In genomic region chr3:66746373-66747072, GRCm38 (mm10) we compare ENCODE assay signal across 12 mouse cellular contexts.
DNase-seq lines count a peak whose midpoint lies in the region; ATAC-seq lines count a peak whose summit lies in the region.
"Had no signal": no experiment of that assay in that cellular context is flagged by ENCODE, and none has a peak within 500 bp of the region (broad histone marks: within the 10 kb centered on the region; RNA-seq: fewer than 3 reads in every experiment).

No protein-coding gene starts in this region.

- H3K4me2 ChIP-seq in forebrain, embryonic 13.5 days, result peak overlapping the region; percentile 48
- H3K4me2 ChIP-seq in limb, embryonic 11.5 days (ENCODE audit: low read depth, severe bottlenecking), result peak overlapping the region; percentile 15

- no peaks in the 10 kb centered on the region for H3K36me3 ChIP-seq in forebrain, embryonic 13.5 days (ENCODE audit: poor library complexity, severe bottlenecking)
- no peaks in the 10 kb centered on the region for H3K36me3 ChIP-seq in limb, embryonic 11.5 days (ENCODE audit: control insufficient read depth, insufficient read depth, low read length)

- no peak overlapping the region for H3K27ac ChIP-seq in forebrain, embryonic 13.5 days
- H3K27ac ChIP-seq in limb, embryonic 11.5 days (replicated peaks; ENCODE audit: low read depth, low read length), result no peak overlapping the region
- H3K27ac ChIP-seq: left cerebral cortex, adult 2 months had no signal

- WGBS in forebrain, embryonic 13.5 days, result 8% methylated on average over 19 of the region's 19 CpGs
- 38% methylated on average over 19 of the region's 19 CpGs for WGBS in limb, embryonic 11.5 days

- H3K27me3 ChIP-seq in forebrain, embryonic 13.5 days, result peaks cover 88% of the 10 kb centered on the region
- no peaks in the 10 kb centered on the region for H3K27me3 ChIP-seq in limb, embryonic 11.5 days (ENCODE audit: control insufficient read depth, insufficient read depth, low read length)

- ATAC-seq in forebrain, embryonic 13.5 days, result peak; percentile 95
- no peak for ATAC-seq in limb, embryonic 11.5 days (ENCODE audit: insufficient number of reproducible peaks, low FRiP score, low TSS enrichment, low read depth)
- no peak for ATAC-seq in megakaryocyte-erythroid progenitor cell, adult 5-6 weeks (replicated peaks; ENCODE audit: low FRiP score, low TSS enrichment, poor library complexity, severe bottlenecking)

- H3K9ac ChIP-seq in forebrain, embryonic 13.5 days, result no peak overlapping the region
- H3K9ac ChIP-seq in limb, embryonic 11.5 days (ENCODE audit: low read length), result no peak overlapping the region

- no peak overlapping the region for H3K4me3 ChIP-seq in forebrain, embryonic 13.5 days
- H3K4me3 ChIP-seq in limb, embryonic 11.5 days (ENCODE audit: low read depth, low read length), result no peak overlapping the region
- H3K4me3 ChIP-seq: left cerebral cortex, adult 2 months had no signal

- peaks cover 17% of the 10 kb centered on the region for H3K4me1 ChIP-seq in forebrain, embryonic 13.5 days
- peaks cover 12% of the 10 kb centered on the region for H3K4me1 ChIP-seq in limb, embryonic 11.5 days (ENCODE audit: control insufficient read depth, insufficient read depth, low read length)

- DNase-seq in right cerebral cortex, postnatal 10 days (ENCODE audit: low spot score in 2 of 2), result peak; percentile 50 to 52
- no peak for DNase-seq in right cerebral cortex, postnatal 14 days
- no peak for DNase-seq in limb, embryonic 11.5 days (ENCODE audit: low spot score)
- no peak for DNase-seq in ovary, postnatal 10 days (ENCODE audit: low spot score)
- DNase-seq in gastrocnemius, postnatal 4 days (ENCODE audit: low spot score in 2 of 2), result no peak
- DNase-seq: heart, postnatal 14 days; lung, postnatal 14 days; right cerebral cortex, adult 18-20 months; thymus, postnatal 36 days had no signal

- H3K9me3 ChIP-seq in forebrain, embryonic 13.5 days (replicated peaks), result no peaks in the 10 kb centered on the region
- H3K9me3 ChIP-seq in limb, embryonic 11.5 days (ENCODE audit: control insufficient read depth, low read length), result no peaks in the 10 kb centered on the region

Comparison
In these comparisons a context has a peak if more than half of its experiments do, and no peak if none do; other contexts are left out.
1. DNase-seq: peak in right cerebral cortex, postnatal 10 days (2 of 2); none in right cerebral cortex, postnatal 14 days (single experiment), limb, embryonic 11.5 days (single experiment), ovary, postnatal 10 days (single experiment) and gastrocnemius, postnatal 4 days (0 of 2).